Mouse (Mus musculus) heart, postnatal 0 days (tissue): Measurements from ENCODE around the gene B3glct. TPM values are rescaled to one million over a fixed set of nuclear protein-coding genes. Genes with fewer than 3 reads are reported as not detected.

Experiments used
- ATAC-seq: fragments of 200-750 bp; cut with Nextera tagmentation; 2 replicates; pipeline ENCODE4 v1.8.0; 2017; ENCODE audit warnings: low read depth, moderate number of reproducible peaks, moderate library complexity; ENCODE audit not compliant: insufficient read depth
- DNase-seq: peaks from one replicate; pipeline ENCODE4 v3.0.0-alpha.2; 2016; ENCODE audit warnings: low spot score
- H3K27ac ChIP-seq: fragments of 300-500 bp; sonication (generic); 2 replicates; pipeline ENCODE4 v1.5.1; 2014; ENCODE audit warnings: low read depth, mild to moderate bottlenecking
- H3K27me3 ChIP-seq: fragments of 300-500 bp; sonication (generic); 2 replicates; pipeline ENCODE4 v1.6.1; 2014; ENCODE audit warnings: low read length, mixed read lengths; ENCODE audit not compliant: control insufficient read depth, insufficient read depth
- H3K36me3 ChIP-seq: fragments of 300-500 bp; sonication (generic); replicated peaks from 2 replicates; pipeline ENCODE4 v1.6.1; 2014; ENCODE audit warnings: low read length, mixed read lengths; ENCODE audit not compliant: control insufficient read depth, insufficient read depth
- H3K4me1 ChIP-seq: fragments of 300-500 bp; sonication (generic); 2 replicates; pipeline ENCODE4 v1.6.1; 2014; ENCODE audit warnings: antibody characterized with exemption; ENCODE audit not compliant: control insufficient read depth, insufficient read depth
- H3K4me2 ChIP-seq: fragments of 300-500 bp; sonication (generic); 2 replicates; pipeline ENCODE4 v1.6.1; 2014; ENCODE audit warnings: low read depth, mild to moderate bottlenecking, low read length, moderate library complexity
- H3K4me3 ChIP-seq: fragments of 300-500 bp; sonication (generic); 2 replicates; pipeline ENCODE4 v1.5.1; 2014; ENCODE audit warnings: low read depth, low read length
- H3K9ac ChIP-seq: fragments of 300-500 bp; sonication (generic); replicated peaks from 2 replicates; pipeline ENCODE4 v1.6.1; 2014; ENCODE audit warnings: low read depth, low read length, mixed read lengths
- H3K9me3 ChIP-seq: fragments of 300-500 bp; sonication (generic); replicated peaks from 2 replicates; pipeline ENCODE4 v1.6.1; 2016; ENCODE audit warnings: low read length; ENCODE audit not compliant: control insufficient read depth
- CTCF ChIP-seq: IDR thresholded peaks from 2 replicates; pipeline ENCODE4 v1.5.1; 2016; ENCODE audit warnings: antibody characterized with exemption, control low read depth, low read depth
- EP300 ChIP-seq: IDR thresholded peaks from 2 replicates; pipeline ENCODE4 v1.6.1; 2016; ENCODE audit warnings: antibody characterized with exemption, low read depth
- WGBS: fragments of 180-500 bp; shearing (Covaris S2); extraction: QIAGEN DNeasy Blood & Tissue Kit; methylation state at CpG from one replicate; pipeline ENCODE4 v1.1.7; 2014; 5-methylcytosine and 5-hydroxymethylcytosine counted together
- polyA plus RNA-seq: library from polyadenylated mRNA; unstranded; fragments of >200 nt; fragmentation: Nextera tagmentation; extraction: Ambion mirVana; gene quantifications from 2 replicates; pipeline ENCODE4 v1.2.1, GENCODE M21; 2015
- total RNA-seq: library from RNA; depleted of rRNA; stranded (reverse); fragments of >200 nt; gene quantifications from 2 replicates; pipeline ENCODE4 v1.2.3, GENCODE M21; 2014; ENCODE audit warnings: low replicate concordance

Gene B3glct
- total and polyA plus RNA-seq, 2 experiments from 2014 or later, result 5.7 to 12.2 TPM

DNA sequence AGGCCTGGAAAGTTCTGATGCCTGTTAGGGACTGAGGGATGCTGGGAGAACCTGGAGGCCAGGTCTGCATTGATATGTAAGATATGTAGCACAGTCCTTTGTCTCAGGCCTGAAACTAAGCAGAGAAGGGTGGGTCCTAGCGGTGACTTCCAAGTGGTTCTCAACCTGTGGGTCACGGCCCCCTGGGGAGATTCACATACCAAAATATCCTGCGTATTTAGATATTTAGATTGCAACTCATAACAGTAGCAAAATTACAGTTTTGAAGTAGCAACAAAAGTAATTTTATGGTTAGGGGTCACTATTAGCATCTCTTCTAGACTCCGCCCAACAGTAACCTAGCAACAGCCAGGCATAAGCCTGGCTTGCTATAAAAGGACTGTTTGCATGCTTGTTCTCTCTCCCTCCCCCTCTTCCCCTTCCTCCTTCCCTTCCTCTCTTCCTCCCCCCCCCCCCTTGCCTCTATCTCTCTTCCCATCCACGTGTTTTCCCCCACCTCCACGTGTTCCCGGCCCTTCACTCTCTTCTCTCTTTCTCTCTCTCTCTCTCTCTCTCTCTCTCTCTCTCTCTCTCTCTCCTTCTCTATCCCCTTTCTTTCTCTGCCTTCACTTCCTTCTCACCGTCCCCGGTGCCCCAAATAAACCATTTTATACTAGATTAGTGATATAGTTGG, 19.2 kb upstream of the B3glct start:
- Histone ChIP-seq H3K27me3 (no peaks in the 10 kb centered on the region), H3K4me3 (no peak overlapping the region), H3K36me3 (no peaks in the 10 kb centered on the region), H3K9ac (no peak overlapping the region), H3K27ac (no peak overlapping the region), H3K4me1 (no peaks in the 10 kb centered on the region), H3K4me2 (no peak overlapping the region), H3K9me3 (0 out of 2 replicates have a peak, but pooled peaks cover 2% of the 10 kb centered on the region)
- no peak for ATAC-seq
- TF ChIP-seq EP300 (no peak), CTCF (no peak)
- no peak for DNase-seq
- 69% methylated on average over 9 of the region's 9 CpGs for WGBS

DNA sequence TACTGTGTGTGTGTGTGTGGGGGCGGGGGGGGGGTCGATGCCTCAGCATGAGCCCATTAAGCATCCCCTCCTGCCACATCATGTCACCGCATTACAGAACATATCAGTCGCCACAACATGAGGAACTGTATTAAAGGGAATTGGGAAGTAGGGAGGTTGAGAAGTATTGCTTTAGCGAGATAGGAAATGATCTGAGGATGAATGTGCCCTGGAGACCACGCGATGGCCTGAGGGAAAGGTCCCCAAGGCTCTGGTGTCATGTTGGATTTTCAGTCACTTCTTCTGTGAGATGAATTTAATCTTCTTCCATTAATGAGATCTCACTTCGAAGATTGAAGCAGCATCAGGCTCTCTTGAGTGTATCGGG, 18.6 kb upstream of the B3glct start:
- TF ChIP-seq CTCF (no peak), EP300 (no peak)
- WGBS, result 43% methylated on average over 8 of the region's 9 CpGs
- H3K9ac ChIP-seq, result no peak overlapping the region
- no peak overlapping the region for H3K4me2 ChIP-seq
- H3K9me3 ChIP-seq, result 0 out of 2 replicates have a peak, but pooled peaks cover 2% of the 10 kb centered on the region
- no peaks in the 10 kb centered on the region for H3K27me3 ChIP-seq
- no peak overlapping the region for H3K4me3 ChIP-seq
- H3K4me1 ChIP-seq, result no peaks in the 10 kb centered on the region
- H3K27ac ChIP-seq, result no peak overlapping the region
- DNase-seq, result no peak
- H3K36me3 ChIP-seq, result no peaks in the 10 kb centered on the region
- ATAC-seq, result no peak

DNA sequence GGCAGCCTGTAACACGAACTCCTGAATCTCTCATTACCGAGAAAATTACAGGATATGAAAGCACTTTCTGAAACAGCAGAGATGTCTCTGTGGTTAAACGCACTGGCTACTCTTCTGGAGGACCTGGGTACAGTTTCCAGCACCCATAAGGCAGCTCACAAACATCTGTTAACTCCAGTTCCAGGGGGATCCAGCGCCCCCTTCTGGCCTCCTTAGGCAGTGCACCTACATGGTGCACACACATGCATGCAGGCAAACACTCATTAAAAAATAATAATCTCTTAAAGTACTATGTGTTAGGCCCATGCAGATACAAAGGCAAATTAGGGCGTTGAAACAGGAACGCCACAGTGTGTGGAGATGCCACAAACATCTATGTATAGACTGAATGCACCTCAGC, 16.6 kb upstream of the B3glct start:
- ATAC-seq, result no peak
- Histone ChIP-seq H3K9ac (no peak overlapping the region), H3K4me2 (no peak overlapping the region), H3K4me3 (no peak overlapping the region), H3K27ac (no peak overlapping the region), H3K27me3 (no peaks in the 10 kb centered on the region), H3K9me3 (0 out of 2 replicates have a peak, but pooled peaks cover 2% of the 10 kb centered on the region), H3K4me1 (no peaks in the 10 kb centered on the region), H3K36me3 (no peaks in the 10 kb centered on the region)
- no peak for TF ChIP-seq EP300
- no peak for TF ChIP-seq CTCF
- DNase-seq, result no peak
- WGBS, result 89% methylated on average over 6 of the region's 6 CpGs

DNA sequence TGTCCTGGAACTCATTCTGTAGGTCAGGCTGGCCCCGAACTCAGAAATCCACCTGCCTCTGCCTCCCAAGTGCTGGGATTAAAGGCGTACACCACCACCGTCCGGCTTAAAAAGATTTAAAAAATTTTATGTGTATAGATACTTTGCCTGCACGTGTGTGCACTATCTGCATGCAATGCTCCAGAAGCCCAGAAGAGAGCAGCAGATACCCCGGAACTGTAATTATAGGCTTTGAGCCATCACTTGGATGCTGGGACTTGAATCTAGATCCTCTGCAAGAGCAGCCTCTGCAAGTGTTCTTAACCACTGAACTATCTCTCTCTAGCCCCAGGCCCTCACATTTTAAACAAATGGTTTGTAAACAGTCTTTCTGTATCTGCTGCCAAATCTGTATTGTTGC, 15.1 kb upstream of the B3glct start:
- TF ChIP-seq CTCF (peak; percentile 13; the same call in 1 of the 2 replicates), EP300 (no peak)
- H3K36me3 ChIP-seq, result no peaks in the 10 kb centered on the region
- no peak overlapping the region for H3K4me2 ChIP-seq
- 92% methylated on average over 6 of the region's 6 CpGs for WGBS
- H3K4me3 ChIP-seq, result no peak overlapping the region
- H3K27ac ChIP-seq, result no peak overlapping the region
- no peaks in the 10 kb centered on the region for H3K27me3 ChIP-seq
- H3K4me1 ChIP-seq, result no peaks in the 10 kb centered on the region
- H3K9me3 ChIP-seq, result 0 out of 2 replicates have a peak, but pooled peaks cover 2% of the 10 kb centered on the region
- no peak for ATAC-seq
- no peak for DNase-seq
- no peak overlapping the region for H3K9ac ChIP-seq

DNA sequence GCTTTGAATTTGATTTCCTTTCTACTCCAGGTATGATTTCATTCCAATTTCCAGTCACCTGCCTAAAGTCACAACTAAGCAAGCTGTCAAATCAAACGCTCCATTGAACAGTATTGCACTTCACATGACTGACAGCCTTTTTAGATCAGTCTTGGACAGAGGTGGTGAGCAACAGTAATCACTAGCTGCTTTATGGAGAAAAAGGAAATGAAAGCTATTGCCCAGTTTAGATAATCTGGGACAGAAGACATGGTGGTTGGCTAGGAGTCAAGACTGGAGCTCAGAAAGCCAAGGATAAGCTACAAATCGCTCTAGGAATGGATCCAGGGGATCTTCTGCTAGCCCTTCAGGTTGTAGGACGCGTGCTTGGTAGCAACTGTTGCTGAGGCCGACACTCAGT, 14.6 kb upstream of the B3glct start:
- ATAC-seq (no peak), DNase-seq (no peak)
- H3K36me3 ChIP-seq, result no peaks in the 10 kb centered on the region
- 0 out of 2 replicates have a peak, but pooled peaks cover 2% of the 10 kb centered on the region for H3K9me3 ChIP-seq
- H3K4me3 ChIP-seq, result no peak overlapping the region
- no peaks in the 10 kb centered on the region for H3K27me3 ChIP-seq
- no peak overlapping the region for H3K9ac ChIP-seq
- TF ChIP-seq EP300 (no peak), CTCF (no peak)
- WGBS, result 70% methylated on average over 5 of the region's 5 CpGs
- no peak overlapping the region for H3K4me2 ChIP-seq
- no peaks in the 10 kb centered on the region for H3K4me1 ChIP-seq
- H3K27ac ChIP-seq, result no peak overlapping the region

DNA sequence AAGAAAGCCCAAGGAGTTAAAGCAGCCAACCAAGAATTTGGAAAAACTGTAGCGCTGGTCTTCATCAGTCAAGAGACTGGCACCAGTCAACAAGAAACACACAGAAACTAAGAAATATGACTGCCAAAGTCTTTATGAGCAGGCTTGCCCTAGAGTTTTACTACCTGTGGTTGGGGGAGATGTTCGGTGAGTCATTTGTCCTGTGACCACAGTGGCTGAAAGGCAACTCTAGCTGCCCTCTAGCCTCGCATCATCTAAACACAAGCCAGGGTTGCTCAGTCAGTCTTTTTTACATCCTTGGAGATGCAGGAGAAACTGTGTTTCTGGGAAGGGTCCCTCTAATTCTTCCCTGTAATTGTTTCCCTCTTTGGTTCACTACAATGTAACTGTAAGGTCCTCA, 834 bp upstream of the B3glct start:
- no peak overlapping the region for H3K9ac ChIP-seq
- DNase-seq, result no peak
- H3K9me3 ChIP-seq, result no peaks in the 10 kb centered on the region
- peaks cover 7% of the 10 kb centered on the region for H3K4me1 ChIP-seq
- no peaks in the 10 kb centered on the region for H3K27me3 ChIP-seq
- no peak overlapping the region for H3K4me2 ChIP-seq
- no peak for ATAC-seq
- TF ChIP-seq EP300, result no peak
- no peak for TF ChIP-seq CTCF
- H3K27ac ChIP-seq, result no peak overlapping the region
- no peak overlapping the region for H3K4me3 ChIP-seq
- WGBS, result 94% methylated on average over 3 of the region's 3 CpGs
- H3K36me3 ChIP-seq, result no peaks in the 10 kb centered on the region
